Mouse (Mus musculus): ENCODE data around the gene Gm20873. TPM values are rescaled to one million over a fixed set of nuclear protein-coding genes. Genes with fewer than 3 reads are reported as not detected.

Gene Gm20873
- polyA plus RNA-seq (2012; rRNA removed), result not detected in 2 replicates

DNA sequence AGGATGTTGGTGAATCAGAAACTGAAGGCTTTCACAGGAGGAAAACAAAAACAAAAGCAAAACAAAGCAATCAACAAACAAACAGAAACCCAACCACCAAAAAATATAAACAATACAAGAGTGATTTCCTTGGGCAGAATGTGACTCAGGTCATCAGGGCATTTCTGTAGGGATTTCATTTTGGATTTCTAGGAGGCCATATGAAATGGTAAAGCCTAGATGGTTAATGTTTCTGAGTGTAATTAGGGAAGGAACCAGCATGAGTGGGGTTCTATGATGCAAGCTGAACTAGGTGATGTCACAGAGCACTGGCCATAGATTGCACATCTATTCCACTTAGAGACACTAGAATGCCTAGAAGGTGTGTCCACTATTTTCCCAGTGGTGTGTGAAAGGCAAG, at the start of gene Gm20873:
Gene Gm20873, plus strand, starts transcription at position 301 of the 400 bp plus-strand sequence.

DNA sequence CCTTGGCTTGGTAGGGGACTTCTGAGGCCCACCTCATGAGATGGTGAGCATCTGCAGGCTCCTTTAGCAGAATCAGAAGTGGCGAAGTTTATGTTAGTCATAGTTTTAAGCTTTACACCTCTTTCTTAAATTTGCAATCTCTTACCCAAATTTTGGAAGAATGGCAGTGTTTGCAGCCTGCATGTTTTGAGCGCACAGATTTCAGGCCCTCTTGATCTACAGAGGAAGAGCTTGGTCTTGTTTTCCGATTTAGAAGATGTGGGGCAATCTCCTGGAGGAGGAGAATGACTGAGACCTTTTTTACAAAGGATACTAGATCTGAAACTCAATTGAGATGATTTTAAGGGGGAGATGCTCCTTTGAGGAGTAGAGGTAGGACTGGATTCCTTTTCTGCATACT, 29.0 kb upstream of the Gm20873 start, which contains the start of gene Gm21746:
Gene Gm21746, minus strand, starts transcription at position 101 of the 400 bp plus-strand sequence.

Other genes starting within 250 kb of the Gm20873 start
- not detected in 2 replicates for gene Gm21746, start 29.1 kb upstream of the Gm20873 start, polyA plus RNA-seq (2012; rRNA removed)

Measured in colon, adult 2 months (tissue).